Mouse (Mus musculus) myocyte (in vitro differentiated cells): ENCODE results near the gene Slc17a8.

Experiments used
- E2F4 ChIP-seq: IDR thresholded peaks from one replicate; pipeline ENCODE4 v1.6.1; 2011; ENCODE audit warnings: mild to moderate bottlenecking, control low read depth, moderate library complexity; ENCODE audit not compliant: insufficient read depth
- POLR2A ChIP-seq: IDR thresholded peaks from one replicate; pipeline ENCODE4 v1.6.1; 2011; ENCODE audit warnings: low read depth, mild to moderate bottlenecking, control low read depth, moderate library complexity; ENCODE audit not compliant: insufficient read length
- USF1 ChIP-seq: IDR thresholded peaks from one replicate; pipeline ENCODE4 v1.6.1; 2011; ENCODE audit warnings: low read depth, mild to moderate bottlenecking, control low read depth, moderate library complexity

- no peak for TF ChIP-seq USF1
- TF ChIP-seq POLR2A, result no peak
- TF ChIP-seq E2F4, result no peak
Observed at GRCm38 (mm10) chr10:89637001-89637400, 15.9 kb upstream of the Slc17a8 start.
